ENCODE assay signal across 8 mouse cellular contexts in genomic region chr17:35240384-35241304, GRCm38 (mm10). TPM values are rescaled to one million over a fixed set of nuclear protein-coding genes. Genes with fewer than 3 reads are reported as not detected.
DNase-seq lines count a peak whose midpoint lies in the region; ATAC-seq lines count a peak whose summit lies in the region.

No protein-coding gene starts in this region.

- 34% methylated on average over 12 of the region's 12 CpGs for WGBS in heart, embryonic 12.5 days
- 33% methylated on average over 12 of the region's 12 CpGs for WGBS in hindbrain, embryonic 13.5 days
- WGBS in liver, embryonic 15.5 days (ENCODE audit: insufficient replicate concordance), result 35% methylated on average over 12 of the region's 12 CpGs

- no peak for ATAC-seq in heart, embryonic 12.5 days (ENCODE audit: insufficient number of reproducible peaks, low FRiP score)
- ATAC-seq in hindbrain, embryonic 13.5 days (ENCODE audit: low FRiP score), result peak; percentile 4; the same call in 1 of the 2 replicates
- no peak for ATAC-seq in liver, embryonic 15.5 days (ENCODE audit: insufficient read depth)
- no peak for ATAC-seq in inflammation-experienced regulatory T-cells, adult 6 months

- H3K27ac ChIP-seq in heart, embryonic 12.5 days (ENCODE audit: poor library complexity, severe bottlenecking), result peak overlapping the region; percentile 99
- peak overlapping the region; percentile 97 for H3K27ac ChIP-seq in brown adipose tissue, adult 24 weeks (replicated peaks; ENCODE audit: low read depth, low read length)
- H3K27ac ChIP-seq in hindbrain, embryonic 13.5 days, result peak overlapping the region; percentile 97
- peak overlapping the region; percentile 94 for H3K27ac ChIP-seq in liver, embryonic 15.5 days (replicated peaks)

- H3K9ac ChIP-seq in heart, embryonic 12.5 days, result peak overlapping the region; percentile 64; the same call in 1 of the 2 replicates
- H3K9ac ChIP-seq in hindbrain, embryonic 13.5 days, result peak overlapping the region; percentile 69
- peak overlapping the region; percentile 58 for H3K9ac ChIP-seq in liver, embryonic 15.5 days

- no peaks in the 10 kb centered on the region for H3K9me3 ChIP-seq in heart, embryonic 12.5 days (replicated peaks)
- H3K9me3 ChIP-seq in hindbrain, embryonic 13.5 days, result no peaks in the 10 kb centered on the region
- H3K9me3 ChIP-seq in liver, embryonic 15.5 days (replicated peaks), result no peaks in the 10 kb centered on the region

- intact Hi-C loops in gastrocnemius, postnatal 14 days (cut with DNase I; ENCODE audit: low total_unique reads), result no loop called here

- H3K4me1 ChIP-seq in heart, embryonic 12.5 days (replicated peaks), result peaks cover 41% of the 10 kb centered on the region
- H3K4me1 ChIP-seq in brown adipose tissue, adult 24 weeks (ENCODE audit: control insufficient read depth, insufficient read depth, insufficient read length, low read length), result peaks cover 12% of the 10 kb centered on the region
- peaks cover 51% of the 10 kb centered on the region for H3K4me1 ChIP-seq in hindbrain, embryonic 13.5 days (replicated peaks)
- H3K4me1 ChIP-seq in liver, embryonic 15.5 days (replicated peaks), result peaks cover 54% of the 10 kb centered on the region

- H3K36me3 ChIP-seq in heart, embryonic 12.5 days, result peaks cover 27% of the 10 kb centered on the region
- peaks cover 25% of the 10 kb centered on the region for H3K36me3 ChIP-seq in hindbrain, embryonic 13.5 days
- H3K36me3 ChIP-seq in liver, embryonic 15.5 days (replicated peaks), result peaks cover 27% of the 10 kb centered on the region

- no peak for DNase-seq in heart, adult 8-10 months (ENCODE audit: low spot score)
- no peak for DNase-seq in urinary bladder, adult 18-20 months (ENCODE audit: low spot score in 2 of 2)
- no peak for DNase-seq in gastrocnemius, postnatal 14 days

- peak overlapping the region; percentile 95 for H3K4me2 ChIP-seq in heart, embryonic 12.5 days
- peak overlapping the region; percentile 92 for H3K4me2 ChIP-seq in hindbrain, embryonic 13.5 days
- H3K4me2 ChIP-seq in liver, embryonic 15.5 days, result peak overlapping the region; percentile 84

- peak overlapping the region; percentile 89 for H3K4me3 ChIP-seq in heart, embryonic 12.5 days
- peak overlapping the region; percentile 50 for H3K4me3 ChIP-seq in brown adipose tissue, adult 24 weeks (ENCODE audit: insufficient read depth, low read depth, low read length)
- peak overlapping the region; percentile 75 for H3K4me3 ChIP-seq in hindbrain, embryonic 13.5 days
- peak overlapping the region; percentile 93 for H3K4me3 ChIP-seq in liver, embryonic 15.5 days (replicated peaks)

- no peaks in the 10 kb centered on the region for H3K27me3 ChIP-seq in heart, embryonic 12.5 days (replicated peaks)
- no peaks in the 10 kb centered on the region for H3K27me3 ChIP-seq in hindbrain, embryonic 13.5 days
- H3K27me3 ChIP-seq in liver, embryonic 15.5 days, result no peaks in the 10 kb centered on the region

RNA-seq across cellular contexts. Expression of gene Ddx39b, which starts 0.9 kb away (rescaled TPM):
- 282 and 285 TPM in 2 replicates for polyA plus RNA-seq in heart, embryonic 12.5 days (2016; fragmentation: Nextera tagmentation; extraction: Ambion mirVana)
- 10 to 100 TPM; 76.7 to 92.1 (median 86.6) TPM for total RNA-seq in heart, adult 8-10 months (2022)
- polyA plus RNA-seq in brown adipose tissue, adult 24 weeks (2012; ENCODE audit: insufficient read depth, insufficient read length, missing spikeins), result 50.5 and 57.9 TPM in 2 replicates
- polyA plus RNA-seq in hindbrain, embryonic 13.5 days (2015; fragmentation: Nextera tagmentation; extraction: Ambion mirVana), result 391 and 410 TPM in 2 replicates
- 141 and 150 TPM in 2 replicates for polyA plus RNA-seq in liver, embryonic 15.5 days (2015; fragmentation: Nextera tagmentation; extraction: Ambion mirVana)
- total RNA-seq in gastrocnemius, postnatal 14 days (2021), result 100 to 1,000 TPM in 1 of 2 experiments, 10 to 100 TPM in 1; 85.3 to 103 TPM
- 100 to 1,000 TPM; 194 to 276 (median 261) TPM for polyA plus RNA-seq in inflammation-experienced regulatory T-cells, adult 6 months (2017; shearing (Covaris generic))

RNA-seq across cellular contexts. Expression of gene Nfkbil1, which starts 5.1 kb away (rescaled TPM):
- polyA plus RNA-seq in heart, embryonic 12.5 days (2016; fragmentation: Nextera tagmentation; extraction: Ambion mirVana), result 9.0 and 9.8 TPM in 2 replicates
- 1 to 10 TPM; 8.2 to 9.4 (median 8.5) TPM for total RNA-seq in heart, adult 8-10 months (2022)
- polyA plus RNA-seq in brown adipose tissue, adult 24 weeks (2012; ENCODE audit: insufficient read depth, insufficient read length, missing spikeins), result 5.2 and 6.7 TPM in 2 replicates
- polyA plus RNA-seq in hindbrain, embryonic 13.5 days (2015; fragmentation: Nextera tagmentation; extraction: Ambion mirVana), result 8.4 and 10.8 TPM in 2 replicates
- 3.2 and 3.6 TPM in 2 replicates for polyA plus RNA-seq in liver, embryonic 15.5 days (2015; fragmentation: Nextera tagmentation; extraction: Ambion mirVana)
- total RNA-seq in gastrocnemius, postnatal 14 days (2021), result 1 to 10 TPM; 7.6 to 7.9 TPM
- polyA plus RNA-seq in inflammation-experienced regulatory T-cells, adult 6 months (2017; shearing (Covaris generic)), result 1 to 10 TPM; 1.7 to 3.3 (median 1.9) TPM

RNA-seq across cellular contexts. Expression of gene Atp6v1g2, which starts 7.2 kb away (rescaled TPM):
- 10.0 and 12.5 TPM in 2 replicates for polyA plus RNA-seq in heart, embryonic 12.5 days (2016; fragmentation: Nextera tagmentation; extraction: Ambion mirVana)
- total RNA-seq in heart, adult 8-10 months (2022), result 1 to 10 TPM; 1.7 to 3.6 (median 1.9) TPM
- polyA plus RNA-seq in brown adipose tissue, adult 24 weeks (2012; ENCODE audit: insufficient read depth, insufficient read length, missing spikeins), result 2.7 and 4.0 TPM in 2 replicates
- 52.4 and 54.2 TPM in 2 replicates for polyA plus RNA-seq in hindbrain, embryonic 13.5 days (2015; fragmentation: Nextera tagmentation; extraction: Ambion mirVana)
- 0.58 and 0.63 TPM in 2 replicates for polyA plus RNA-seq in liver, embryonic 15.5 days (2015; fragmentation: Nextera tagmentation; extraction: Ambion mirVana)
- total RNA-seq in gastrocnemius, postnatal 14 days (2021), result 1 to 10 TPM; 2.3 to 2.7 TPM
- polyA plus RNA-seq in inflammation-experienced regulatory T-cells, adult 6 months (2017; shearing (Covaris generic)), result 1 to 10 TPM; 4.6 to 7.2 (median 5.9) TPM

RNA-seq across cellular contexts. Expression of gene Gm16181, which starts 20.0 kb away (rescaled TPM):
- polyA plus RNA-seq in heart, embryonic 12.5 days (2016; fragmentation: Nextera tagmentation; extraction: Ambion mirVana), result 0.55 TPM in 1 of 2 replicates, not detected in the other
- total RNA-seq in heart, adult 8-10 months (2022), result under 1 TPM in 1 of 4 experiments, not detected in 3; 0.72 TPM
- not detected in 2 replicates for polyA plus RNA-seq in brown adipose tissue, adult 24 weeks (2012; ENCODE audit: insufficient read depth, insufficient read length, missing spikeins)
- 0.57 and 0.83 TPM in 2 replicates for polyA plus RNA-seq in hindbrain, embryonic 13.5 days (2015; fragmentation: Nextera tagmentation; extraction: Ambion mirVana)
- 0.24 TPM in 1 of 2 replicates, not detected in the other for polyA plus RNA-seq in liver, embryonic 15.5 days (2015; fragmentation: Nextera tagmentation; extraction: Ambion mirVana)
- total RNA-seq in gastrocnemius, postnatal 14 days (2021), result not detected
- under 1 TPM in 2 of 3 experiments, not detected in 1; 0.67 to 0.68 TPM for polyA plus RNA-seq in inflammation-experienced regulatory T-cells, adult 6 months (2017; shearing (Covaris generic))

RNA-seq across cellular contexts. Expression of gene H2-D1, which starts 21.9 kb away (rescaled TPM):
- polyA plus RNA-seq in heart, embryonic 12.5 days (2016; fragmentation: Nextera tagmentation; extraction: Ambion mirVana), result 30.2 and 32.8 TPM in 2 replicates
- 100 to 1,000 TPM; 108 to 169 (median 117) TPM for total RNA-seq in heart, adult 8-10 months (2022)
- 284 and 411 TPM in 2 replicates for polyA plus RNA-seq in brown adipose tissue, adult 24 weeks (2012; ENCODE audit: insufficient read depth, insufficient read length, missing spikeins)
- polyA plus RNA-seq in hindbrain, embryonic 13.5 days (2015; fragmentation: Nextera tagmentation; extraction: Ambion mirVana), result 73.4 and 73.6 TPM in 2 replicates
- polyA plus RNA-seq in liver, embryonic 15.5 days (2015; fragmentation: Nextera tagmentation; extraction: Ambion mirVana), result 99.7 and 119 TPM in 2 replicates
- total RNA-seq in gastrocnemius, postnatal 14 days (2021), result 10 to 100 TPM; 34.3 to 40.7 TPM
- polyA plus RNA-seq in inflammation-experienced regulatory T-cells, adult 6 months (2017; shearing (Covaris generic)), result 1,000 to 10,000 TPM; 4,089 to 4,363 (median 4,119) TPM
